Mouse (Mus musculus) activated CD4-positive, CD25-positive, alpha-beta regulatory T cell, adult 4 months (primary cell): ENCODE measurements at regions not wholly inside any gene's neighbourhood (a gene's known extent, or its start where the extent isn't known, plus 50 kb on each side); places are given as distances from the start of the nearest gene placed in this dataset.

ENCODE experiments used
- ATAC-seq: one replicate; pipeline ENCODE4 v1.8.0; 2017

DNA sequence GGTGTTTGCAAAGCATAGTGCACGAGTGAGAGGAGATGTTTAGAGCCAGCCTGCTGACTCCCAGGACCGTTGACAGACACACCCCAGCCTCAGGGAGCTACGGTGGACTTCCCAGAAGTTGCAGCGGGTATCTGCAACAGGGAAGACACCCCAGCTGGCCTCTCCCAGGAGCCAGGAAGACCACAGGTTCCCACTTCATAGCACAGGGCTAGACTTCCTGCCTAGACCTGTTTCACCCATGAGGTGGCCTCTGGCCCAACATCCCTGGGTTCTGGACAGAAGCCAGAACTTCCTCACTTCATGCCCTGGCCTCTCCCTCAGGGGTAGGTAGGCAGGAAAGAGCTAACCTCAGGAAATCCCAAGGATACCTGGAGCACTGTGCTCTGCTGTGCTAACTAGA, 66.7 kb upstream of the Hand1 start:
- no peak for ATAC-seq

DNA sequence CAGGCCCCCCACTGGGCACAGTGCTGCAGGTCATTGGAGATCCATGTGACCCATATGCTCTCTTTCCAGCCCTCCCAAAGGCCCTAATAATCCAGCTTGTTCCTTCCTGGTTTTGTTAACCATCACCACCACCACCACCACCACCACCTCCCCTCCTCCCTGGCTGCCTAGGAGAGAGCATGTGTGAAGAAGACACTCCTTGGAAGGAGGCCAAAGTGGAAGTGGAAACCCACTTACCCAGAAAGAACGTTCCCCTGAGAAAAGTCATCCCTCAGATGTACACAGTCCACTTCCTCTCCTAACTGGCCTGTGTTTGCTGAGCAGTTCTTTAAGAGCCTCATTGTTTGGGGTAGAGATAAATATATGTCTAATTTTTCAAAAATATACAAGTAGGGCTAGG, 62.9 kb upstream of the Hand1 start:
- no peak for ATAC-seq

DNA sequence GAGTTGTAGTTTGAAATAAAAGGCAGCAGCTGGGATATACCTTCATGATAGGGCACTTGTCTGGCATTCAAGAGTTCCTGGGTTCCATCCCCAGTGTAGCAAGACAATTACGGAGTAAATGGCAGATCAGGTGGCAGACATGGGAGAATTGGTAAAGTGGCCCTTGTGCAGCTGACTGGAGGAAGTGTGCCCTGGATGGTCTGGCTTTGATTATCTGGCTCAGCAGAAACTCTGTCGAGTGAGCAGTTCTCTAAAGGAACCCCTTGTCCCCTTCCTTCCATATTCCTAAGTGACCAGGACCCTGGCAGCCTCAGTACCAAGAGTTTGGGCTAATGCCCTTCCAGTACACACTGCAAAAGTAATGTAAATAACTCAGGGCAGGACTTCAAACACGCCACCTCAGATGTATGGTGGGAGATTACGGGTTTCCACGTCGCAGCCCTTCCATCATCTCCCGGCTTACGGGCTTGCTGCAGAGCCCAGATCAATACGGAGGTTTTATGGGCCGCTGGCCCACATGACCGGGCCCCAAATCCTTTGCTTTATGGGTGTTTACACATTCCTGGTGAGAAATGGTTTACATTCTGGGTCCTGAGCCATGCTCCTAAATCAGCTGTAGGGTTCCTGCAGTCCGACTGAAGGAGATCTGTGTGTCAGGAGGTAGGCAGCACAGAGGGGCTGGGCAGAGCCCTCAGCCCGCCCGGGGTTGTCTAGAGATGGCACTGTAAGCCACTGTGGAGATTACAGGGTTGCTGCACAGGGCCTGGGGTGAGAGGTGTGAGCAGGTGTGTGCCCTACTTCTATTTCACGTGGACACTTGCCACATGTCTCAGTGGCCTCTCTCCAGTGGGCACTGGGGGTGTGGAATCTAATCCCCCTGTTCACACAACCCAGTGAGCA, 50.4 kb upstream of the Hand1 start:
- ATAC-seq, result no peak
